Mouse (Mus musculus) forebrain, embryonic 10.5 days (tissue): ENCODE data around the gene Tnfrsf23. TPM values are rescaled to one million over a fixed set of nuclear protein-coding genes. Genes with fewer than 3 reads are reported as not detected.

Experiments
- DNase-seq: peaks from one replicate; pipeline ENCODE4 v3.0.0-alpha.2; 2017; ENCODE audit warnings: low spot score; ENCODE audit errors: extremely low spot score
- H3K27ac ChIP-seq: fragments of 300-500 bp; sonication (generic); 2 replicates; pipeline ENCODE4 v1.5.1; 2016; ENCODE audit warnings: mild to moderate bottlenecking
- H3K27me3 ChIP-seq: fragments of 300-500 bp; sonication (generic); 2 replicates; pipeline ENCODE4 v1.6.1; 2016; ENCODE audit warnings: mild to moderate bottlenecking; ENCODE audit not compliant: poor library complexity, severe bottlenecking
- H3K36me3 ChIP-seq: fragments of 300-500 bp; sonication (generic); replicated peaks from 2 replicates; pipeline ENCODE4 v1.6.1; 2016; ENCODE audit warnings: mild to moderate bottlenecking, moderate library complexity
- H3K4me1 ChIP-seq: fragments of 300-500 bp; sonication (generic); 2 replicates; pipeline ENCODE4 v1.6.1; 2016
- H3K4me3 ChIP-seq: fragments of 300-500 bp; sonication (generic); 2 replicates; pipeline ENCODE4 v1.5.1; 2016; ENCODE audit warnings: mild to moderate bottlenecking, moderate library complexity
- H3K9me3 ChIP-seq: fragments of 300-500 bp; sonication (generic); 2 replicates; pipeline ENCODE4 v1.6.1; 2016; ENCODE audit warnings: mild to moderate bottlenecking, moderate library complexity
- WGBS: fragments of 180-500 bp; shearing (Covaris S2); methylation state at CpG from one replicate; pipeline ENCODE4 v1.1.7; 2016; 5-methylcytosine and 5-hydroxymethylcytosine counted together
- polyA plus RNA-seq: library from polyadenylated mRNA; unstranded; fragments of >200 nt; fragmentation: Nextera tagmentation; extraction: Ambion mirVana; gene quantifications from 2 replicates; pipeline ENCODE4 v1.2.1, GENCODE M21; 2016

Gene Tnfrsf23
- polyA plus RNA-seq, 1 experiment from 2014 or later = 0.15 TPM

GRCm38 (mm10) chr7:143626178-143626577 lies 59.5 kb downstream of the Tnfrsf23 start:
- DNase-seq = no peak
- Histone ChIP-seq H3K36me3 (no peaks in the 10 kb centered on the region), H3K27me3 (no peaks in the 10 kb centered on the region), H3K9me3 (no peaks in the 10 kb centered on the region), H3K4me1 (no peaks in the 10 kb centered on the region), H3K27ac (no peak overlapping the region), H3K4me3 (no peak overlapping the region)
- WGBS = 72% methylated on average over 2 of the region's 2 CpGs

DNA sequence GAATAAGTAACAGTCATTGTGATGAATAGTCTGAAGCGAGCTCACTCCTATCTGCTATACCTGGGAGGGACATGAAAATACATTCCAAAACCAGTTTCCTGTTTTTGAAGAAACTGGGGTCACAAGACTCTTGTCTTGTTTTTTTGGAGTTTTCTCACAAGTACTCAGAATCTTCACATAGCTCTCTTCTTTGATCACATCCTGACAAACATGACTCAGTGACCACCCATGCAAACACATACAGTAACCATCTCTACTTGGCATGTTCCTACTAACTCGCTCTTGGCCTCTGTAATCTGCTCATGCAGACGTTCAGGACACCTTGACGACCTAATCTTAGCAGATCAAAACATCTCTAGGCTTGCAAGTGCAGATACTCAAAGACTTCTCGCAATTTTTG lies 60.5 kb downstream of the Tnfrsf23 start:
- no peaks in the 10 kb centered on the region for H3K4me1 ChIP-seq
- H3K4me3 ChIP-seq = no peak overlapping the region
- H3K36me3 ChIP-seq = no peaks in the 10 kb centered on the region
- 80% methylated on average over 5 of the region's 5 CpGs for WGBS
- H3K27ac ChIP-seq = no peak overlapping the region
- no peaks in the 10 kb centered on the region for H3K9me3 ChIP-seq
- DNase-seq = no peak
- no peaks in the 10 kb centered on the region for H3K27me3 ChIP-seq

- 92% methylated on average over 3 of the region's 3 CpGs for WGBS
- no peaks in the 10 kb centered on the region for H3K36me3 ChIP-seq
- H3K9me3 ChIP-seq = no peaks in the 10 kb centered on the region
- no peak overlapping the region for H3K27ac ChIP-seq
- no peaks in the 10 kb centered on the region for H3K27me3 ChIP-seq
- H3K4me1 ChIP-seq = no peaks in the 10 kb centered on the region
- no peak overlapping the region for H3K4me3 ChIP-seq
- DNase-seq = no peak
Measured at GRCm38 (mm10) chr7:143624561-143624960, 61.1 kb downstream of the Tnfrsf23 start.

GRCm38 (mm10) chr7:143620951-143621350 lies 64.7 kb downstream of the Tnfrsf23 start:
- WGBS = 75% methylated on average over 1 of the region's 1 CpGs
- no peak for DNase-seq
- no peak overlapping the region for H3K27ac ChIP-seq
- no peak overlapping the region for H3K4me3 ChIP-seq
- no peaks in the 10 kb centered on the region for H3K27me3 ChIP-seq
- H3K4me1 ChIP-seq = no peaks in the 10 kb centered on the region
- H3K9me3 ChIP-seq = no peaks in the 10 kb centered on the region
- no peaks in the 10 kb centered on the region for H3K36me3 ChIP-seq

Other genes starting within 250 kb of the Tnfrsf23 start
- 194 and 230 TPM in 2 replicates for gene Cdkn1c, start 224.8 kb downstream of the Tnfrsf23 start, polyA plus RNA-seq
- gene Slc22a18, start 212.1 kb downstream of the Tnfrsf23 start, polyA plus RNA-seq = 0.43 TPM in 2 replicates
- 0.96 and 1.4 TPM in 2 replicates for gene Phlda2, start 182.7 kb downstream of the Tnfrsf23 start, polyA plus RNA-seq
- gene Nap1l4, start 136.8 kb downstream of the Tnfrsf23 start, polyA plus RNA-seq = 375 and 396 TPM in 2 replicates
- 87.3 and 93.9 TPM in 2 replicates for gene Cars, start 85.8 kb downstream of the Tnfrsf23 start, polyA plus RNA-seq
- 0.17 and 0.35 TPM in 2 replicates for gene Tnfrsf26, start 57.1 kb downstream of the Tnfrsf23 start, polyA plus RNA-seq
- gene Tnfrsf22, start 36.2 kb downstream of the Tnfrsf23 start, polyA plus RNA-seq = 10.1 TPM in 2 replicates
- 8.9 and 9.4 TPM in 2 replicates for gene Osbpl5, start 71.1 kb upstream of the Tnfrsf23 start, polyA plus RNA-seq
- not detected in 2 replicates for gene Mrgprg, start 81.1 kb upstream of the Tnfrsf23 start, polyA plus RNA-seq
- gene Mrgpre, start 98.6 kb upstream of the Tnfrsf23 start, polyA plus RNA-seq = 1.4 and 1.5 TPM in 2 replicates
- 8.8 and 10.8 TPM in 2 replicates for gene Nadsyn1, start 137.0 kb upstream of the Tnfrsf23 start, polyA plus RNA-seq
- gene Dhcr7, start 137.3 kb upstream of the Tnfrsf23 start, polyA plus RNA-seq = 89.3 and 96.2 TPM in 2 replicates
- not detected in 2 replicates for gene Gm498, start 181.0 kb upstream of the Tnfrsf23 start, polyA plus RNA-seq